Mouse (Mus musculus) neural tube, embryonic 13.5 days (tissue): ENCODE data around the gene Sox5. TPM values are rescaled to one million over a fixed set of nuclear protein-coding genes. Genes with fewer than 3 reads are reported as not detected.

Source experiments
- ATAC-seq: fragments of 200-750 bp; cut with Nextera tagmentation; 2 replicates; pipeline ENCODE4 v1.8.0; 2017; ENCODE audit warnings: low read depth, mild to moderate bottlenecking, moderate TSS enrichment, moderate library complexity
- H3K27ac ChIP-seq: fragments of 300-500 bp; sonication (generic); replicated peaks from 2 replicates; pipeline ENCODE4 v1.5.1; 2015; ENCODE audit warnings: moderate library complexity, mild to moderate bottlenecking, inconsistent platforms
- H3K27me3 ChIP-seq: fragments of 300-500 bp; sonication (generic); 2 replicates; pipeline ENCODE4 v1.6.1; 2015; ENCODE audit warnings: mild to moderate bottlenecking, inconsistent platforms
- H3K36me3 ChIP-seq: fragments of 300-500 bp; sonication (generic); 2 replicates; pipeline ENCODE4 v1.6.1; 2015; ENCODE audit warnings: mild to moderate bottlenecking, inconsistent platforms
- H3K4me1 ChIP-seq: fragments of 300-500 bp; sonication (generic); replicated peaks from 2 replicates; pipeline ENCODE4 v1.6.1; 2015; ENCODE audit warnings: inconsistent platforms
- H3K4me2 ChIP-seq: fragments of 300-500 bp; sonication (generic); 2 replicates; pipeline ENCODE4 v1.6.1; 2015; ENCODE audit warnings: inconsistent platforms, mild to moderate bottlenecking, moderate library complexity
- H3K4me3 ChIP-seq: fragments of 300-500 bp; sonication (generic); 2 replicates; pipeline ENCODE4 v1.5.1; 2015; ENCODE audit warnings: mild to moderate bottlenecking, inconsistent platforms
- H3K9ac ChIP-seq: fragments of 300-500 bp; sonication (generic); 2 replicates; pipeline ENCODE4 v1.6.1; 2015; ENCODE audit warnings: moderate library complexity, mild to moderate bottlenecking, inconsistent platforms
- H3K9me3 ChIP-seq: fragments of 300-500 bp; sonication (generic); 2 replicates; pipeline ENCODE4 v1.6.1; 2016; ENCODE audit warnings: inconsistent platforms
- WGBS: fragments of 180-500 bp; shearing (Covaris S2); methylation state at CpG from one replicate; pipeline ENCODE4 v1.1.7; 2015; 5-methylcytosine and 5-hydroxymethylcytosine counted together
- polyA plus RNA-seq: library from polyadenylated mRNA; unstranded; fragments of >200 nt; fragmentation: Nextera tagmentation; extraction: Ambion mirVana; gene quantifications from 2 replicates; pipeline ENCODE4 v1.2.1, GENCODE M21; 2015

Sox5 gene
- polyA plus RNA-seq, 1 experiment from 2014 or later: 24.8 TPM

DNA sequence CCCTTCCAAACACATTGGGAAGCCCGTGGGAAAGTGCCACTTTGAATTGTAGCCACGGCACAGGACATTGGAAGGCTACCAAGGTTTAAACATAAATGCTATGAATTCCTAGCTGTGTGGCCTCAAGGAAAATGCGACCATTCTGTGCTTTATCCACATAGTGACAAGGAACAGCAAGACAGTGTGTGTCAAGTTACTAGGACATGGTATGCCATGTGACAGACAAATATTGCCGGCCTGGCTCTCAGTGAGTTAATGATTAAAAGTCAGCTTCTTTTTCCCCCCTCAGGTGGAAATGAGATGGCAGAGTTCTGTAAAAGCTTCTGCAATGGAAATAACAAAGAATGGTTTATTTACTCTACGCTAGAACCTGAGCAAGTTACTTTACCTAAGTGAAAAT, 138.2 kb downstream of the Sox5 start:
- Histone ChIP-seq H3K27ac (no peak overlapping the region), H3K9me3 (peaks cover 3% of the 10 kb centered on the region; the same call in 1 of the 2 replicates), H3K4me1 (peaks cover 14% of the 10 kb centered on the region), H3K9ac (no peak overlapping the region), H3K36me3 (no peaks in the 10 kb centered on the region), H3K4me3 (no peak overlapping the region), H3K4me2 (no peak overlapping the region), H3K27me3 (no peaks in the 10 kb centered on the region)
- WGBS: 83% methylated on average over 5 of the region's 5 CpGs
- ATAC-seq: no peak

- no peak overlapping the region for H3K4me2 ChIP-seq
- H3K9me3 ChIP-seq: peaks cover 1% of the 10 kb centered on the region; the same call in 1 of the 2 replicates
- peaks cover 18% of the 10 kb centered on the region for H3K4me1 ChIP-seq
- H3K4me3 ChIP-seq: no peak overlapping the region
- no peak overlapping the region for H3K27ac ChIP-seq
- 78% methylated on average over 5 of the region's 5 CpGs for WGBS
- no peak for ATAC-seq
- no peaks in the 10 kb centered on the region for H3K36me3 ChIP-seq
- no peak overlapping the region for H3K9ac ChIP-seq
- H3K27me3 ChIP-seq: no peaks in the 10 kb centered on the region
These were observed 139.9 kb downstream of the Sox5 start for GRCm38 (mm10) chr6:144641888-144642287.

DNA sequence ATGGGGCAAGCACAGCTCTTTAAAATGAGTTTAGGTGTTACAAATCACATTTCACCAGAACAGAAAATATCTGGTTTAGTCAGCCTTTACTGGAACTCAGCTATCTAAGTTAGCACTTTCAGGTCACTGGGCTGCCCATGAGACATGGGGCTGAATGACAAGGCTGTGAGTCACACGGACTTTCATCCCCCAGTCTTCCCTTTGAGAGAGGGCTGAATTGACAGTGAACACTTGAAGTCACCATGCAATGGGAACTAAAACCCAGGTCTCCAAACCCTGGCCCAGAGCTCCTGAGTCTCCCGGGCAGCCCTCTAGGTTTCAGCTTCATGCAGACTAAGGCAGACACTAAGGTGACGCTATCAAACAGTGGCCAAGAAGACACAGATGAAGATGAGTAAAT, 141.2 kb downstream of the Sox5 start:
- no peak overlapping the region for H3K9ac ChIP-seq
- H3K4me1 ChIP-seq: peaks cover 18% of the 10 kb centered on the region
- H3K27ac ChIP-seq: no peak overlapping the region
- H3K36me3 ChIP-seq: no peaks in the 10 kb centered on the region
- H3K4me2 ChIP-seq: no peak overlapping the region
- H3K9me3 ChIP-seq: no peaks in the 10 kb centered on the region
- no peak overlapping the region for H3K4me3 ChIP-seq
- WGBS: 90% methylated on average over 3 of the region's 3 CpGs
- H3K27me3 ChIP-seq: no peaks in the 10 kb centered on the region
- no peak for ATAC-seq

DNA sequence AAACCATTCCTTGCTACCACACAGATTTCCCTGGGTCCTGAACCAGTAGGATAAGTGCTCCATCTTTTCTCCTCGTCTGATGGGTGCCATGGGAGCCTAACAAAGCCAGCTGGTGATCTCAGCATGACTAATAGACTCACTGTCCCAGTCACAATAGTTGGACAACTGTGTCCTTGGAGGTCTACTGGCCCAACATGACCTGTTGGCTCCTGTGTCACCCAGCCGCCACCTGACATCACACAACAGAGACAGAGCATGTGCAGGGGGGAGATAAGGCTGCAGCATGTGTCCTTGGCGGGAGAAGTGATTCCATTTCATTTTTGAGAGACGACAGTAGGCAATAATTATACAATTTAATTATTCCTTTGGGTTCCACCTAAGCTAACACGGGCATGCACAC, 143.2 kb downstream of the Sox5 start:
- no peaks in the 10 kb centered on the region for H3K36me3 ChIP-seq
- no peak for ATAC-seq
- H3K9me3 ChIP-seq: no peaks in the 10 kb centered on the region
- H3K9ac ChIP-seq: no peak overlapping the region
- H3K4me3 ChIP-seq: no peak overlapping the region
- 55% methylated on average over 5 of the region's 5 CpGs for WGBS
- H3K4me2 ChIP-seq: no peak overlapping the region
- H3K27ac ChIP-seq: no peak overlapping the region
- no peaks in the 10 kb centered on the region for H3K27me3 ChIP-seq
- peaks cover 18% of the 10 kb centered on the region for H3K4me1 ChIP-seq

DNA sequence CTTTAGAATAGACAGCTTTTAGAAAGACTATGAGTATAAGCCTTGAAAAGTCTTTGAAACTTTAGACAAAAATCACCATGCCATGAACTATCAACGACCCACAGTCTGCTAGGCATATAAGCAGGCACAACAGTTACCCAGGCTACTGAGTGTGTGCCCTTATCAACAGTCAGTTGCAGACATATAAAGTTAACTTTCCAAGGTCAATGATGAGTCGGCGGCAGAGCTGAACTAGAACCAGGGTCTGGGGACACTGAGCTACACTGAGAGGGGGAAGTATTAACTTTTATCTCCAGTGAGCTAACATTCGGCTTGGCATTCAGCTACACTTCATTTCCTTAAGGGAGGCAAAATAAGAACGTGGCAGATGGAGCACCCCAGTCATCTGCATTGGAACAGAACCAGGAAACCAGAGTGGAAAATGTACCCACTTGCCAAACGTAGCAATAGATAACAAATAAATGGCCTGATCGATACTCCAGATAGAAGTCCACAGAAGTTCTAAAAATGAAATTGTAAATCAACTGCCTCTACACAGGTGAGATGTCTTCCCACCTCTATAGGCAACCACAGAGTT, 154.2 kb downstream of the Sox5 start:
- H3K9ac ChIP-seq: no peak overlapping the region
- H3K9me3 ChIP-seq: no peaks in the 10 kb centered on the region
- 89% methylated on average over 7 of the region's 7 CpGs for WGBS
- H3K4me2 ChIP-seq: no peak overlapping the region
- H3K36me3 ChIP-seq: no peaks in the 10 kb centered on the region
- H3K27me3 ChIP-seq: no peaks in the 10 kb centered on the region
- H3K4me3 ChIP-seq: no peak overlapping the region
- no peaks in the 10 kb centered on the region for H3K4me1 ChIP-seq
- no peak overlapping the region for H3K27ac ChIP-seq
- ATAC-seq: no peak

GRCm38 (mm10) chr6:144621089-144621769, 160.5 kb downstream of the Sox5 start:
- Histone ChIP-seq H3K4me3 (no peak overlapping the region), H3K4me1 (no peaks in the 10 kb centered on the region), H3K9ac (no peak overlapping the region), H3K4me2 (no peak overlapping the region), H3K36me3 (no peaks in the 10 kb centered on the region), H3K27me3 (no peaks in the 10 kb centered on the region), H3K9me3 (no peaks in the 10 kb centered on the region), H3K27ac (no peak overlapping the region)
- WGBS: 58% methylated on average over 3 of the region's 3 CpGs
- ATAC-seq: no peak

GRCm38 (mm10) chr6:144611383-144611791, 170.4 kb downstream of the Sox5 start:
- H3K9ac ChIP-seq: no peak overlapping the region
- H3K4me1 ChIP-seq: peaks cover 13% of the 10 kb centered on the region
- H3K27me3 ChIP-seq: no peaks in the 10 kb centered on the region
- H3K4me2 ChIP-seq: no peak overlapping the region
- 19% methylated on average over 4 of the region's 4 CpGs for WGBS
- no peak overlapping the region for H3K4me3 ChIP-seq
- ATAC-seq: peak; percentile 71; the same call in 1 of the 2 replicates
- peak overlapping the region; percentile 20 for H3K27ac ChIP-seq
- no peaks in the 10 kb centered on the region for H3K9me3 ChIP-seq
- no peaks in the 10 kb centered on the region for H3K36me3 ChIP-seq

DNA sequence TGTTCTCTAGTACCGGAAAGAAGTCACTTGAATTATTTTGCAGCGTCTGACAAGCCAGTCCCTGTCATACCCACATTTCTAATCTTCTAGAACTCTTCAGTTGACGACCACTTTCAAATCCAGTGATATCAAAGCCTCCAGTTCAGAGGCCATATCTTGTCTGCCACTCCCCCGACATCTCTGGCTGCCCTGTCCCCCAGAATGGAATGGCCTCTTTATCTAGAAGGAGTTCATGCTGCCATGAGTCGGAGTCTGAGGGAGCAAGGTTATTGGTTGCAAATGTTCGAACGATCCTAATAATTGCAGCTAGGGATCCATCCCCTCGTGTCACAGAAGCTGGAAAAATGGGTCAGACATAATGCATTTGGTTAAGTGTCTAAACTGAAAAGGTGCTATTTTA, 170.9 kb downstream of the Sox5 start:
- H3K9me3 ChIP-seq: no peaks in the 10 kb centered on the region
- no peaks in the 10 kb centered on the region for H3K27me3 ChIP-seq
- H3K4me1 ChIP-seq: peaks cover 13% of the 10 kb centered on the region
- no peak for ATAC-seq
- H3K27ac ChIP-seq: peak overlapping the region; percentile 20; the same call in 1 of the 2 replicates
- no peak overlapping the region for H3K9ac ChIP-seq
- no peaks in the 10 kb centered on the region for H3K36me3 ChIP-seq
- 55% methylated on average over 8 of the region's 8 CpGs for WGBS
- H3K4me2 ChIP-seq: no peak overlapping the region
- no peak overlapping the region for H3K4me3 ChIP-seq

- ATAC-seq: no peak
- H3K36me3 ChIP-seq: no peaks in the 10 kb centered on the region
- 0 out of 2 replicates have a peak, but pooled peaks cover 6% of the 10 kb centered on the region for H3K4me1 ChIP-seq
- H3K4me2 ChIP-seq: no peak overlapping the region
- no peak overlapping the region for H3K9ac ChIP-seq
- no peaks in the 10 kb centered on the region for H3K9me3 ChIP-seq
- no peak overlapping the region for H3K4me3 ChIP-seq
- WGBS: 92% methylated on average over 4 of the region's 4 CpGs
- no peak overlapping the region for H3K27ac ChIP-seq
- no peaks in the 10 kb centered on the region for H3K27me3 ChIP-seq
These were observed 178.9 kb downstream of the Sox5 start for GRCm38 (mm10) chr6:144602883-144603282.

DNA sequence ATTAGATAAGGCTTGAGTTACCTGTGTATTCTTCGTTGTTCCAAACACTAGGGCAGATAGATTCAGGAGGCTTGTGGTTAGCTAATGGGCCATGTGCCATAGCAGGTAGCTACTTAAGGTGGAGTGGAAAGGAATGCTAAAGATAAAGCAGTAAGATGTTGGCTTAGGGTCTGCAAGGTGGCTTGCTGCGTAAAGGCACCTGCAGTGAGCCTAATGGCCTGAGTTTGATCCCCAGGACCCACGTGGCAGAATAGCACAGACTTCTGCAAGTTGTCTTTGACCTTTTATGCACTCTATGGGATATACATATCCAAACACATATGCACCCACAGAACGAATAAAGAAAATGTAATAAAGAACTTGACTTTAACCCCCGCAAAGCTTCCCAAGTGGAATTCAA, 181.4 kb downstream of the Sox5 start:
- 81% methylated on average over 5 of the region's 5 CpGs for WGBS
- ATAC-seq: no peak
- H3K9me3 ChIP-seq: no peaks in the 10 kb centered on the region
- no peak overlapping the region for H3K4me2 ChIP-seq
- no peak overlapping the region for H3K27ac ChIP-seq
- no peak overlapping the region for H3K9ac ChIP-seq
- no peaks in the 10 kb centered on the region for H3K36me3 ChIP-seq
- H3K4me3 ChIP-seq: no peak overlapping the region
- peaks cover 22% of the 10 kb centered on the region for H3K4me1 ChIP-seq
- H3K27me3 ChIP-seq: no peaks in the 10 kb centered on the region

GRCm38 (mm10) chr6:144598324-144598973, 183.3 kb downstream of the Sox5 start:
- no peaks in the 10 kb centered on the region for H3K36me3 ChIP-seq
- H3K27ac ChIP-seq: no peak overlapping the region
- no peak overlapping the region for H3K4me2 ChIP-seq
- H3K9me3 ChIP-seq: no peaks in the 10 kb centered on the region
- H3K27me3 ChIP-seq: no peaks in the 10 kb centered on the region
- no peak overlapping the region for H3K9ac ChIP-seq
- H3K4me1 ChIP-seq: peaks cover 22% of the 10 kb centered on the region
- no peak overlapping the region for H3K4me3 ChIP-seq
- ATAC-seq: no peak
- WGBS: 52% methylated on average over 6 of the region's 6 CpGs

DNA sequence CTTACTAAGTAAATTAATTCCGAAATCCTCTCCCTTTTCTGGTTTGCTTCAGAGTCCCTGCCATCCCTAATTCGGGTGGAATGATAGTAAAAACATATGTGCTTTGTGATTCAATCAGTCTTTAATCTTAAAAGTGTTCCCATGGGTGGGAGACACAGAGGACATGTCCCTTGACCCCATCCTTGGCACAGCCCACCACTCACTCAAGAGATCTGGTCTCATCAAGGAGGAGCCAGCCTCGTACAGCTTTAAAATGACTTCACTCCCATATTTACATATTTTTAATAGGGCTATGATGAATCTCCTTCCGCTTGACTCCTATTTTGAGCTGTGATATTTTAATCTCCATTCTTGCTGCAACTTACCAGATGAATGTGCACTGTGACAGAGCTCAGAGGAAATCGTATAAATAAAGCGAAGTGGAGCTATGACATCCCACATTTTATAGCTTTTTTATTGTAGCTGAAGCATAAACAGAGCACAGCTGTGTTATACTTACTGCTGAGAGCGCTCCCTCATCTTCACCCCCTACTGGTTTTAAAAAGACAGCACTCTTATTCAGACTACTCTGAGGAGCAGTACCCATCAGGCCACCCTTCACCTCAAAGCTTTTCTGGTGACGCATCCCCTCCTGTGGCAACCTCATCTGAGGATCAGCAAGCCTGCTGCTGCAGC, 185.1 kb downstream of the Sox5 start:
- 42% methylated on average over 8 of the region's 8 CpGs for WGBS
- Histone ChIP-seq H3K27ac (0 out of 2 replicates have a peak overlapping the region, but pooled peaks have one; percentile 18), H3K4me2 (no peak overlapping the region), H3K36me3 (no peaks in the 10 kb centered on the region), H3K4me3 (no peak overlapping the region), H3K4me1 (peaks cover 22% of the 10 kb centered on the region), H3K27me3 (no peaks in the 10 kb centered on the region), H3K9ac (no peak overlapping the region), H3K9me3 (no peaks in the 10 kb centered on the region)
- peak; percentile 86 for ATAC-seq
